Mouse (Mus musculus) gastrocnemius, adult 2 months (tissue): ENCODE results near the gene Amot. TPM values are rescaled to one million over a fixed set of nuclear protein-coding genes. Genes with fewer than 3 reads are reported as not detected.

Experiments
- DNase-seq: peaks from one replicate; pipeline ENCODE4 v3.0.0; 2022
- H3K27ac ChIP-seq: fragments of 200-600 bp; 2 replicates; pipeline ENCODE4 v1.8.1; 2022; ENCODE audit warnings: mild to moderate bottlenecking
- H3K4me3 ChIP-seq: fragments of 200-600 bp; 2 replicates; pipeline ENCODE4 v1.8.1; 2022; ENCODE audit warnings: mild to moderate bottlenecking, moderate library complexity
- CTCF ChIP-seq: fragments of 200-600 bp; IDR thresholded peaks from 2 replicates; pipeline ENCODE4 v1.8.1; 2022; ENCODE audit warnings: antibody characterized with exemption, mild to moderate bottlenecking, moderate library complexity
- intact Hi-C: fragments of 180-260 bp; cut with DNase I; formaldehyde crosslinking; loops from one replicate; pipeline ENCODE4 v1.15.1; 2025
- total RNA-seq, 2 experiments: library from RNA; stranded (reverse); gene quantifications; 2 replicates each; pipeline ENCODE4 v1.2.3; 2021

The Amot gene
- total RNA-seq, 2 experiments from 2014 or later: 82.8 to 116 TPM

GRCm38 (mm10) chrX:145501666-145502355 is 3.2 kb downstream of the Amot start:
- intact Hi-C loops: loop anchor here (5.0 kb wide), 1 partner anchor 35 kb away; no protein-coding TSS in a partner anchor
- Histone ChIP-seq H3K4me3 (peak overlapping the region; percentile 74), H3K27ac (no peak overlapping the region; the same call in 1 of the 2 replicates)
- TF ChIP-seq CTCF: no peak
- DNase-seq: no peak

DNA sequence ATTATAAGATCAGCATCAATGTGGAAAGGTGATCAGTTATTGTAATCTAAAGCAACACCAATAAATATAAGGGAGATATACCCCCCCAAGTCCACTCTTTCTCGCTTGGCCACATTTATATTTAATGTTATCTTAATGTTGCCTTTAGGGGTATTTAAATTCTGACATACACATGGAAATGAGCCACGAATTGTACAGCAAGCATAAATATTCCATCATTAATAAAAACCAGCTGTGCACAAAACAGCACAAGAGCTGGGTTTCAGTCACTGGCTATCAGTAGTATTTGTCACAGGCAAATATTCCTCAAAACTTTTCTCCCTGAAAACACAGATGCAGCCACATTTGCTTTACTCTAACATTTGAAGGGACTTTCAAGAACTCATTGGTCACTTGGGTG is 5.9 kb downstream of the Amot start:
- peak overlapping the region; percentile 63; the same call in 1 of the 2 replicates for H3K27ac ChIP-seq
- no peak for DNase-seq
- no peak overlapping the region for H3K4me3 ChIP-seq
- intact Hi-C loops: no loop called here
- no peak for TF ChIP-seq CTCF

- no peak overlapping the region for H3K4me3 ChIP-seq
- H3K27ac ChIP-seq: peak overlapping the region; percentile 65
- intact Hi-C loops: no loop called here
- no peak for TF ChIP-seq CTCF
- DNase-seq: no peak
Measured at GRCm38 (mm10) chrX:145498691-145499090, 6.3 kb downstream of the Amot start.

- TF ChIP-seq CTCF: no peak
- Histone ChIP-seq H3K4me3 (no peak overlapping the region), H3K27ac (peak overlapping the region; percentile 65)
- intact Hi-C loops: no loop called here
- peak; percentile 24 for DNase-seq
Measured at GRCm38 (mm10) chrX:145497486-145497885, 7.5 kb downstream of the Amot start.

GRCm38 (mm10) chrX:145495381-145495780 is 9.6 kb downstream of the Amot start:
- Histone ChIP-seq H3K4me3 (no peak overlapping the region), H3K27ac (peak overlapping the region; percentile 77)
- peak; percentile 27 for DNase-seq
- no peak for TF ChIP-seq CTCF
- intact Hi-C loops: no loop called here

GRCm38 (mm10) chrX:145490821-145491220 is 14.2 kb downstream of the Amot start:
- no peak overlapping the region for H3K27ac ChIP-seq
- no peak overlapping the region for H3K4me3 ChIP-seq
- TF ChIP-seq CTCF: no peak
- intact Hi-C loops: no loop called here
- no peak for DNase-seq

GRCm38 (mm10) chrX:145490417-145490816 is 14.6 kb downstream of the Amot start:
- Histone ChIP-seq H3K27ac (no peak overlapping the region), H3K4me3 (no peak overlapping the region)
- intact Hi-C loops: no loop called here
- no peak for TF ChIP-seq CTCF
- DNase-seq: no peak

DNA sequence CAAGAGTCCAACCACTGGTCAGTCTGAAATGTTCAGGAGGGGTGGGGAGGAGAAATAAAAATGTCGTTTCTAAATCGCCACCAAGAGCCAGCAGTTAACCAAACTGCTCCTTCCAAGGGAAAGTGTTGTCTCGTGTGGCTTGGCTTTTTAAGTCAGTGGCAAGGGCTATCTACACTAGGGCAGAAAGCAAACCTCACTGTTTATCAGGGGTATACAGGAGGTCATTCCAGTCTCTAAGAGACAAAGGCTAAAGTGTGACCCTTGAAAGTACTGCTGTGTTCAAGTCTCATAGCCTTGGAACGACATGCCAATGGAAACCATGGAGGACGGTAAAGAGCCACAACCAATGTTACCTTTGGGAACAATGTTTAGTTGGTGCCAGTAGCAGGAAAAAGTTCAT is 15.0 kb downstream of the Amot start:
- DNase-seq: no peak
- intact Hi-C loops: no loop called here
- Histone ChIP-seq H3K4me3 (no peak overlapping the region), H3K27ac (no peak overlapping the region)
- no peak for TF ChIP-seq CTCF

- intact Hi-C loops: no loop called here
- no peak overlapping the region for H3K27ac ChIP-seq
Measured at GRCm38 (mm10) chrX:145485495-145485894, 19.5 kb downstream of the Amot start.

GRCm38 (mm10) chrX:145483486-145484055 is 21.4 kb downstream of the Amot start:
- no peak for TF ChIP-seq CTCF
- DNase-seq: no peak
- no peak overlapping the region for H3K27ac ChIP-seq
- no peak overlapping the region for H3K4me3 ChIP-seq
- intact Hi-C loops: no loop called here

More at GRCm38 (mm10) chrX:145485495-145485894, 19.5 kb downstream of the Amot start:
- H3K4me3 ChIP-seq: no peak overlapping the region
- no peak for DNase-seq
- TF ChIP-seq CTCF: no peak

- no peak overlapping the region for H3K4me3 ChIP-seq
- intact Hi-C loops: no loop called here
- no peak for DNase-seq
- no peak for TF ChIP-seq CTCF
- no peak overlapping the region for H3K27ac ChIP-seq
Measured at GRCm38 (mm10) chrX:145482383-145482782, 22.6 kb downstream of the Amot start.

DNA sequence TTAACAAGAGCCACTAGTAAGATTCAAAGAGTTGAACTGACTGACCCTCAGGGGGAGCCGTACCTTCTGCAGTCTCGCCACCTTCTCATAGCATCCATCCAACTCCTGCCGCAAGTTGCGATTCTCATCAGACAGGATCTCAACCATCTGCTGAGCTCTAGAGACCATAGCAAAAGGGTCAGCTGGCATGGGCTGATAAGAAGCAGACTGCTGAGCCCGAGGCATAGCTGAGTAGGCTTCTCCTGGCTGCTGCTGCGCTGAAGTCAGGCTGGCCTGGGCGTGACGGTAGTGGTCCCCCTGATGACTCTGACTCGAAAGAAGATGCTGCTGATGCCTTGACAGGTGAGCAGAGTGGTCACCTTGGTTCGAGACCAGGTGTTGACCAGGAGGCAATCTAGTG is 25.0 kb downstream of the Amot start:
- no peak for DNase-seq
- TF ChIP-seq CTCF: no peak
- H3K4me3 ChIP-seq: no peak overlapping the region
- intact Hi-C loops: no loop called here
- no peak overlapping the region; the same call in 1 of the 2 replicates for H3K27ac ChIP-seq

DNA sequence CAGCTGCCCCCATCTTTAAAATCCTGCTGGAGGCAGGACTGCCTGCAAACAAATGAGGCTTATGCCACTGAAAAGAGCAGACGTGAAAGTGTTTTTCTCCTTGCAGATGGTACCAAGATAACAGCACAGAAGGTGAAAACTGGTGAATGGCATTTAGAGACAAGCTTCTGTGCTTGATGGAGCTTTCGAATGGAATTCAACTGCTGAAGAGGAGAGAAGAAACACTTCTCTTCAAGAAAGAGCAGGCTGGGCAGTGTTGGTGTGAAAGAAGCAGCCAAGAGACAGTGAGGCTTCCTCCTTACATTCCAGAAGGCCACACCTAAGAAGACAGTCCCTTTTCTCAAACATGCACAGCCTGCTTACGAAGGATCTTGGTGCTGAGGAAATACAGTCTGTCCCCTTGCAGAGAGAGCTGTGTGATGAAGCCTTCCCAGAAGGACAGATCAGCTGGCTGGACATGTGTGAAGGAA is 27.2 kb downstream of the Amot start:
- TF ChIP-seq CTCF: no peak
- no peak for DNase-seq
- intact Hi-C loops: no loop called here
- Histone ChIP-seq H3K4me3 (no peak overlapping the region), H3K27ac (peak overlapping the region; percentile 76)
